In genomic region chr12:26060378-26060777, GRCm38 (mm10) we compare ENCODE assay signal across 22 mouse cellular contexts.
"Had no signal": no experiment of that assay in that cellular context is flagged by ENCODE, and none has a peak within 500 bp of the region (broad histone marks: within the 10 kb centered on the region; RNA-seq: fewer than 3 reads in every experiment).

No protein-coding gene starts in this region.

- H3K27me3 ChIP-seq: heart, embryonic 13.5 days; heart, embryonic 15.5 days; hindbrain, embryonic 13.5 days; hindbrain, embryonic 15.5 days; limb, embryonic 13.5 days; limb, embryonic 15.5 days; liver, embryonic 12.5 days had no signal

- ATAC-seq: hindbrain, postnatal 0 days; liver, embryonic 12.5 days had no signal

- H3K4me1 ChIP-seq: heart, embryonic 15.5 days; hindbrain, embryonic 13.5 days; hindbrain, embryonic 15.5 days; limb, embryonic 13.5 days; limb, embryonic 15.5 days; liver, embryonic 12.5 days had no signal

- H3K9me3 ChIP-seq: heart, embryonic 10.5 days; heart, embryonic 13.5 days; heart, embryonic 15.5 days; hindbrain, embryonic 13.5 days; hindbrain, embryonic 15.5 days; limb, embryonic 13.5 days; limb, embryonic 15.5 days; liver, embryonic 12.5 days had no signal

- H3K9ac ChIP-seq: heart, embryonic 13.5 days; heart, embryonic 15.5 days; hindbrain, embryonic 13.5 days; hindbrain, embryonic 15.5 days; limb, embryonic 13.5 days; limb, embryonic 15.5 days; liver, embryonic 12.5 days; liver, embryonic 14.5 days had no signal

- H3K36me3 ChIP-seq: heart, embryonic 10.5 days; heart, embryonic 13.5 days; heart, embryonic 15.5 days; hindbrain, embryonic 13.5 days; hindbrain, embryonic 15.5 days; limb, embryonic 13.5 days; limb, embryonic 15.5 days; liver, embryonic 12.5 days had no signal

- DNase-seq: gastrocnemius, postnatal 14 days; gastrocnemius, postnatal 36 days; heart, adult 18-20 months; kidney, adult 18-20 months; kidney, adult 8-10 months; kidney, postnatal 10 days; kidney, postnatal 25 days; kidney, postnatal 4 days; layer of hippocampus, adult 9-11 months; layer of hippocampus, postnatal 36 days; left cerebral cortex, postnatal 4 days had no signal

- H3K4me2 ChIP-seq: heart, embryonic 13.5 days; heart, embryonic 15.5 days; hindbrain, embryonic 13.5 days; hindbrain, embryonic 15.5 days; limb, embryonic 13.5 days; limb, embryonic 15.5 days; liver, embryonic 12.5 days had no signal

- H3K27ac ChIP-seq: heart, embryonic 10.5 days; heart, embryonic 13.5 days; heart, embryonic 15.5 days; hindbrain, embryonic 13.5 days; hindbrain, embryonic 15.5 days; hindbrain, postnatal 0 days; layer of hippocampus, adult 2 months; limb, embryonic 13.5 days; limb, embryonic 15.5 days; liver, embryonic 12.5 days; liver, embryonic 14.5 days had no signal

- H3K4me3 ChIP-seq: heart, embryonic 10.5 days; heart, embryonic 13.5 days; heart, embryonic 15.5 days; hindbrain, embryonic 13.5 days; hindbrain, embryonic 15.5 days; layer of hippocampus, adult 2 months; limb, embryonic 13.5 days; limb, embryonic 15.5 days; liver, embryonic 12.5 days had no signal
